Mouse (Mus musculus): ENCODE data around the gene Commd7. TPM values are rescaled to one million over a fixed set of nuclear protein-coding genes. Genes with fewer than 3 reads are reported as not detected.

The Commd7 gene
- polyA plus RNA-seq, 1 experiment: 24.1 TPM

DNA sequence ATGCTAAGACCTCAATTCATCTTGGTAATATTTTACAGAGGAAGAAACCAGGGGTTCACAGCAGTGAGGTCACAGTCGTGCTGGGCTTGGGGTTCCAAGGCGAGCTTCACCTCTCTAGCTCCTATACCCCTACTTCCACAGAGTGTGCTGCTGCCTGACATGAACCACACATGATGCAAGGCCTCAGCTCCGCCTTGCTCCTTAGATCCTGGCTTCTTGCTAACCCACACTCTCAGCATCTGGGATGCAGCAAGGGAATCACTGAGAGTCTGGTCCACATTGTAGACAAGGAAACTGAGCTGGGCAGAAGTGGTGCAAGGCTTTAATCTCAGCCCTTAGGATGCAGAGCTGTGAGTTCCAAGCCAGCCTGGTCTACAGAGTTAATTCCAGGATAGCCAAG is 52.5 kb downstream of the Commd7 start:
- Histone ChIP-seq H3K4me1 (peaks cover 94% of the 10 kb centered on the region), H3K27me3 (replicated peaks) (no peaks in the 10 kb centered on the region), H3K36me3 (replicated peaks; ENCODE audit: low read length) (peaks cover 50% of the 10 kb centered on the region), H3K9me3 (no peaks in the 10 kb centered on the region), H3K4me3 (replicated peaks) (peak overlapping the region; percentile 6)
- TF ChIP-seq GATA1 (IDR thresholded peaks at IDR 0.05; ENCODE audit: borderline replicate concordance, low read length): no peak
- no peak for TF ChIP-seq FLI1 (IDR thresholded peaks at IDR 0.05; ENCODE audit: low read length)

DNA sequence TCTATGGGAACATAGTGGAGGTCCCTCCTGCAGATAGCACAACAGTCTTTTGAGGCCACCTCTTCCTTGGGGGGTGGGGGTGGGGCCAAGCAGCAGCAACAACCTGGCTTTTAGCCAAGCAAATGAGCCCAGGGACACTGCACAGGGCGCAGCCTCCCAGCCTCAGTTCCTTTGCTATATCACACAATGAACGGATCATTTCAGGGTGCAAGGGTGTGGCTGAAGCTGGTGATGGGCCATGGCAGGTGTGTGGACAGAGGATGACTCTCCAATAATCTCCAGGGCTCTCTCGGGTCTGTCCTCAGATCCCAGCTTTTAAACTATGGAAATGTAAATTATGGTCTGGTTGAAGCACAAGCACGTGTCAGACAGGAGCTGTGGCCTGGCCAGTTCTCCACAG is 55.5 kb downstream of the Commd7 start:
- Histone ChIP-seq H3K4me1 (peaks cover 96% of the 10 kb centered on the region), H3K36me3 (replicated peaks; ENCODE audit: low read length) (peaks cover 52% of the 10 kb centered on the region), H3K4me3 (replicated peaks) (no peak overlapping the region), H3K9me3 (no peaks in the 10 kb centered on the region), H3K27me3 (replicated peaks) (no peaks in the 10 kb centered on the region)
- TF ChIP-seq FLI1 (IDR thresholded peaks at IDR 0.05; ENCODE audit: low read length) (no peak), GATA1 (IDR thresholded peaks at IDR 0.05; ENCODE audit: borderline replicate concordance, low read length) (no peak)

DNA sequence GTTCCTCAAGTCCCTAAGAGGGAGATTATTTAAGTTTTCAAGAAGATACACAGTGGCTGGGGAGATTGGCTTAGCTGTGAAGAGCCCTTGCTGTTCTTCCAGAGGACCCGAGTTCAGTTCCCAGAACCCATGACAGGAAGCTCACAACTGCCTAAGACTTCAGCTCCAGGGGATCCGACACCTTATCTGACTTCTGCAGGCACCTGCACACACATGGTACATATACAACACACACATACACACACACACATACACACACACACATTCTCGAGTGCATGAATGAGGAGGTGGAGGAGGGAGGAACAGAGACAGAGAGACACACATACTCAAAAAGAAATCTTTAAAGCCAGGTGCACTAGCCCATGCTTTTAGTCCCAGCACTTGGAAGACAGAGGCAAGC is 56.4 kb downstream of the Commd7 start:
- TF ChIP-seq FLI1 (IDR thresholded peaks at IDR 0.05; ENCODE audit: low read length) (no peak), GATA1 (IDR thresholded peaks at IDR 0.05; ENCODE audit: borderline replicate concordance, low read length) (no peak)
- Histone ChIP-seq H3K4me3 (replicated peaks) (no peak overlapping the region), H3K27me3 (replicated peaks) (no peaks in the 10 kb centered on the region), H3K36me3 (replicated peaks; ENCODE audit: low read length) (peaks cover 44% of the 10 kb centered on the region), H3K4me1 (peaks cover 96% of the 10 kb centered on the region), H3K9me3 (no peaks in the 10 kb centered on the region)

DNA sequence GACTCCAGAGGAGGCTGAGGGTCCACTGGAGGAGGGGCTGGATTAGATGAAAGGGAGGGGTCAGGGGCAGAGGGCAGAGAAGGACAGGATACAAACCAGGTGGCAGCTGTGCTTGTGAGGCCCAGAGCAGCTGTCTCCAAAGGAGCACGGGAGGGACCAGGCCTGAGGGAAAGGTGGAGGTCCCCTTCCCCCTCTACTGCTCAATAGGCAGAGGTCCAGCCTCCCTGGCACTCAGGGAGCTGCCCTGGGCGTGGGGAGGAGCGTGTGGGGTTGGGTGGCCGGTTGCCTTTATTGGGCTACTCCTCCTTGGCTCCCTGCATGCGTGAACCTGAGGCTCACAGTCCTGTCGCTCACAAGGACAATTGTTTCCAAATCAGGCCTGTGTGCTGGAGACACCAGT is 57.0 kb downstream of the Commd7 start:
- Histone ChIP-seq H3K9me3 (no peaks in the 10 kb centered on the region), H3K4me3 (replicated peaks) (no peak overlapping the region), H3K36me3 (replicated peaks; ENCODE audit: low read length) (peaks cover 38% of the 10 kb centered on the region), H3K27me3 (replicated peaks) (no peaks in the 10 kb centered on the region), H3K4me1 (peaks cover 92% of the 10 kb centered on the region)
- TF ChIP-seq GATA1 (IDR thresholded peaks at IDR 0.05; ENCODE audit: borderline replicate concordance, low read length) (no peak), FLI1 (IDR thresholded peaks at IDR 0.05; ENCODE audit: low read length) (no peak)

DNA sequence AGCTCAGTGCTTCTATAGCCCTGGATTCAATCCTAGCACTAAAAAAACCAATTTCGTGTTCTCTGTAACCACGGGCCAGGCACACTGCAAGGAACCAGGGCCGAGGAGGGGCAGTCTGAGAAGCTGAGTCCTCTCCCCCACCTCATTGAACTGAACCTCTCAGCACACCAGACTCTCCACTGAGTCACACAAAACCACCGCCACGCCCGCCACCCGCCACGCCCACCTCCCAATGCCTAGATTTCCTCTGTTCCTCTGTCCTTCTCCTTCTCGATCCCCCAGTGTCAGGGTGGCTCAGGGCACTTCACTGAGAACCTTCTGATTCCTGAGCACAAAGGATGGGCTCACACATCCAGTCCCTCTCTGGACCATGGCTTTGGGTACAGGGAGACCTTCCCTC is 59.5 kb downstream of the Commd7 start:
- Histone ChIP-seq H3K4me3 (replicated peaks) (no peak overlapping the region), H3K27me3 (replicated peaks) (no peaks in the 10 kb centered on the region), H3K4me1 (peaks cover 90% of the 10 kb centered on the region), H3K9me3 (no peaks in the 10 kb centered on the region), H3K36me3 (replicated peaks; ENCODE audit: low read length) (peaks cover 22% of the 10 kb centered on the region)
- TF ChIP-seq GATA1 (IDR thresholded peaks at IDR 0.05; ENCODE audit: borderline replicate concordance, low read length) (no peak), FLI1 (IDR thresholded peaks at IDR 0.05; ENCODE audit: low read length) (no peak)

DNA sequence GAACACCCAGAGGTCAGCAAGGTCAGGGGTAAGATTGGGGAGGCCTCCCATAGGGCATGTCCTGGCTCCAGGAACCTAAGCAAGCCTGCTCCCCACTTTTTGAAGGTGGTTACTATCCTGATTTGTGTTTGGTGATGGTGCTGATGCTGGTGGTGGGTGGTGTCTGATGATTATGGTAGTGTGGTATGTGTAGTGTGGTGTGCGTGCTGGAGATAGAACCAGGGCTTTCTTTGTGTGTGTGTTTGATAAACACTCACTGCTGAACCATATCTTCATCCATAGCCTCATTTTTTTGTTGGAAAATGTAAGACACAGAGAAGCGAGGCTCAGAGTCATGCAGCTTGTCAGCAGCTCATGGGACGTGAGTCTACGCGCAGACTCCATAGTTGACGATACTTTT is 64.0 kb downstream of the Commd7 start:
- Histone ChIP-seq H3K27me3 (replicated peaks) (no peaks in the 10 kb centered on the region), H3K4me1 (peaks cover 89% of the 10 kb centered on the region), H3K9me3 (no peaks in the 10 kb centered on the region), H3K4me3 (replicated peaks) (peak overlapping the region; percentile 68), H3K36me3 (replicated peaks; ENCODE audit: low read length) (no peaks in the 10 kb centered on the region)
- TF ChIP-seq GATA1 (IDR thresholded peaks at IDR 0.05; ENCODE audit: borderline replicate concordance, low read length) (no peak), FLI1 (IDR thresholded peaks at IDR 0.05; ENCODE audit: low read length) (no peak)

DNA sequence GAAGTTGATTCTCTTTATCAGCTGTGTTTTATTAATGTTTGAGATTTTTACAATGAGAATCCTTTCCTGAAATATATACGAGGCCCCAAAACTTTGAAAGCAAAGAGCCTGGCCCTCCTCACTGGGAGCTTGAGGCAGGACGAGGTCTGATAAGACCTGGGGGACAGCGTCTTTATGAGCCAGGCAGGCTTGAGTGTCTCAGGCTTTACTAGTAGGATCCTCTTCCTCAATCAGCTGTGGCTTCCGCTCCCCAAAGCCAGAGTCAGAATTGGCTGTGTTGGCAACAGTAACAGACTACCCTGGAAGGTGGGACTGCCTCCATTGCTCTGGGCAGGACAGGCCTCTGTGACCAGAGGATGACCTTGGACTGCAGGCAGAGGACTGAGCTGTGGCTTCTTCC is 64.6 kb downstream of the Commd7 start:
- H3K4me1 ChIP-seq: peaks cover 89% of the 10 kb centered on the region
- H3K27me3 ChIP-seq (replicated peaks): no peaks in the 10 kb centered on the region
- no peaks in the 10 kb centered on the region for H3K36me3 ChIP-seq (replicated peaks; ENCODE audit: low read length)
- H3K4me3 ChIP-seq (replicated peaks): peak overlapping the region; percentile 68
- no peaks in the 10 kb centered on the region for H3K9me3 ChIP-seq
- no peak for TF ChIP-seq FLI1 (IDR thresholded peaks at IDR 0.05; ENCODE audit: low read length)
- no peak for TF ChIP-seq GATA1 (IDR thresholded peaks at IDR 0.05; ENCODE audit: borderline replicate concordance, low read length)

Other genes with a start within 250 kb of the Commd7 start
- 0.54 TPM in 1 of 2 replicates, not detected in the other for gene 4930404H24Rik, start 140.0 kb downstream of the Commd7 start, polyA plus RNA-seq (2012; ENCODE audit: insufficient read depth, low replicate concordance)
- gene Nol4l, start 102.8 kb downstream of the Commd7 start, polyA plus RNA-seq (2012; ENCODE audit: insufficient read depth, low replicate concordance): 10.6 and 40.8 TPM in 2 replicates
- gene Dnmt3b, start 16.7 kb upstream of the Commd7 start, polyA plus RNA-seq (2012; ENCODE audit: insufficient read depth, low replicate concordance): 20.5 and 26.4 TPM in 2 replicates
- gene Dnmt3c, start 63.9 kb upstream of the Commd7 start, polyA plus RNA-seq (2012; ENCODE audit: insufficient read depth, low replicate concordance): 0.18 TPM in 1 of 2 replicates, not detected in the other
- gene Mapre1, start 108.5 kb upstream of the Commd7 start, polyA plus RNA-seq (2012; ENCODE audit: insufficient read depth, low replicate concordance): 4.1 TPM in 1 of 2 replicates, not detected in the other
- gene Efcab8, start 147.2 kb upstream of the Commd7 start, polyA plus RNA-seq (2012; ENCODE audit: insufficient read depth, low replicate concordance): 1.1 TPM in 1 of 2 replicates, not detected in the other
- not detected in 2 replicates for gene Sun5, start 238.3 kb upstream of the Commd7 start, polyA plus RNA-seq (2012; ENCODE audit: insufficient read depth, low replicate concordance)
- gene Bpifb2, start 242.3 kb upstream of the Commd7 start, polyA plus RNA-seq (2012; ENCODE audit: insufficient read depth, low replicate concordance): 0.37 TPM in 1 of 2 replicates, not detected in the other

Data from megakaryocyte, embryonic 14.5 days (primary cell).